Mouse (Mus musculus) midbrain, embryonic 16.5 days (tissue): ENCODE data around the gene Pde4d. TPM values are rescaled to one million over a fixed set of nuclear protein-coding genes. Genes with fewer than 3 reads are reported as not detected.

Experiments
- ATAC-seq: fragments of 200-750 bp; cut with Nextera tagmentation; 2 replicates; pipeline ENCODE4 v1.8.0; 2017; ENCODE audit warnings: moderate TSS enrichment
- H3K27ac ChIP-seq: fragments of 300-500 bp; sonication (generic); 2 replicates; pipeline ENCODE4 v1.5.1; 2014; ENCODE audit warnings: mild to moderate bottlenecking, low read length, mixed read lengths
- H3K27me3 ChIP-seq: fragments of 300-500 bp; sonication (generic); 2 replicates; pipeline ENCODE4 v1.6.1; 2014; ENCODE audit warnings: low read depth, low read length, mixed read lengths; ENCODE audit not compliant: control insufficient read depth, insufficient read depth
- H3K36me3 ChIP-seq: fragments of 300-500 bp; sonication (generic); 2 replicates; pipeline ENCODE4 v1.6.1; 2014; ENCODE audit warnings: mild to moderate bottlenecking, low read length, moderate library complexity, mixed read lengths; ENCODE audit not compliant: control insufficient read depth, insufficient read depth
- H3K4me1 ChIP-seq: fragments of 300-500 bp; sonication (generic); 2 replicates; pipeline ENCODE4 v1.6.1; 2014; ENCODE audit warnings: mild to moderate bottlenecking, low read length, mixed read lengths; ENCODE audit not compliant: control insufficient read depth, insufficient read depth
- H3K4me2 ChIP-seq: fragments of 300-500 bp; sonication (generic); 2 replicates; pipeline ENCODE4 v1.6.1; 2014; ENCODE audit warnings: mild to moderate bottlenecking, low read length, mixed read lengths
- H3K4me3 ChIP-seq: fragments of 300-500 bp; sonication (generic); 2 replicates; pipeline ENCODE4 v1.5.1; 2014; ENCODE audit warnings: low read depth, mild to moderate bottlenecking, low read length, moderate library complexity, mixed read lengths
- H3K9ac ChIP-seq: fragments of 300-500 bp; sonication (generic); 2 replicates; pipeline ENCODE4 v1.6.1; 2014; ENCODE audit warnings: low read depth, low read length, mixed read lengths
- H3K9me3 ChIP-seq: fragments of 300-500 bp; sonication (generic); replicated peaks from 2 replicates; pipeline ENCODE4 v1.6.1; 2014; ENCODE audit warnings: mild to moderate bottlenecking, low read length, mixed read lengths; ENCODE audit not compliant: control insufficient read depth, poor library complexity, severe bottlenecking
- WGBS: fragments of 180-500 bp; shearing (Covaris S2); extraction: QIAGEN DNeasy Blood & Tissue Kit; methylation state at CpG from one replicate; pipeline ENCODE4 v1.1.7; 2014; 5-methylcytosine and 5-hydroxymethylcytosine counted together
- microRNA counts: library from miRNA; unstranded; fragments of <30 nt; microRNA quantifications from one replicate; lab custom pipeline; 2016
- microRNA-seq: library from miRNA; unstranded; fragments of <30 nt; microRNA quantifications from one replicate; pipeline ENCODE4, GENCODE M21; 2017
- polyA plus RNA-seq: library from polyadenylated mRNA; unstranded; fragments of >200 nt; fragmentation: Nextera tagmentation; extraction: Ambion mirVana; gene quantifications from 2 replicates; pipeline ENCODE4 v1.2.1, GENCODE M21; 2015

The Pde4d gene
- polyA plus RNA-seq, 1 experiment from 2014 or later: 22.6 TPM

- Histone ChIP-seq H3K9ac (no peak overlapping the region), H3K4me3 (no peak overlapping the region), H3K4me2 (no peak overlapping the region), H3K4me1 (no peaks in the 10 kb centered on the region), H3K27me3 (no peaks in the 10 kb centered on the region), H3K36me3 (no peaks in the 10 kb centered on the region), H3K9me3 (no peaks in the 10 kb centered on the region), H3K27ac (no peak overlapping the region)
- 70% methylated on average over 3 of the region's 3 CpGs for WGBS
- no peak for ATAC-seq
Measured at GRCm38 (mm10) chr13:109994240-109994764, 1544.6 kb downstream of the Pde4d start.

- Histone ChIP-seq H3K4me2 (no peak overlapping the region), H3K4me1 (no peaks in the 10 kb centered on the region), H3K9me3 (no peaks in the 10 kb centered on the region), H3K36me3 (no peaks in the 10 kb centered on the region), H3K27ac (no peak overlapping the region), H3K27me3 (no peaks in the 10 kb centered on the region), H3K4me3 (no peak overlapping the region), H3K9ac (no peak overlapping the region)
- ATAC-seq: no peak
- WGBS: 90% methylated on average over 3 of the region's 3 CpGs
Measured at GRCm38 (mm10) chr13:110002081-110002480, 1552.3 kb downstream of the Pde4d start.

MicroRNA genes within 50 kb of the gene (microRNA counts, 519-probe panel; counts per million panel counts)
- microRNA mmu-miR-1904 (lab: Ali Mortazavi, UCI) (1,838 counts per million, percentile 39 among the panel's probes with 10 or more counts), microRNA mmu-miR-582-3p (lab: Ali Mortazavi, UCI) (386 counts per million, percentile 18 among the panel's probes with 10 or more counts), microRNA mmu-miR-582-5p (lab: Ali Mortazavi, UCI) (1,789 counts per million, percentile 37 among the panel's probes with 10 or more counts)

Small RNAs within 50 kb of the gene (microRNA-seq; reads per million reads assigned to microRNA genes)
- gene Mir1904 (not detected), gene Mir582 (26.0 reads per million, percentile 40 among the genes with 10 or more reads in this experiment)

Other genes with a start within 250 kb of the Pde4d start
- gene Elovl7, start 235.5 kb upstream of the Pde4d start, polyA plus RNA-seq: 1.9 and 2.3 TPM in 2 replicates
- gene Depdc1b, start 133.6 kb upstream of the Pde4d start, polyA plus RNA-seq: 1.6 and 1.8 TPM in 2 replicates